Mouse (Mus musculus): ENCODE measurements around the gene Plbd1.

Plbd1 gene

DNA sequence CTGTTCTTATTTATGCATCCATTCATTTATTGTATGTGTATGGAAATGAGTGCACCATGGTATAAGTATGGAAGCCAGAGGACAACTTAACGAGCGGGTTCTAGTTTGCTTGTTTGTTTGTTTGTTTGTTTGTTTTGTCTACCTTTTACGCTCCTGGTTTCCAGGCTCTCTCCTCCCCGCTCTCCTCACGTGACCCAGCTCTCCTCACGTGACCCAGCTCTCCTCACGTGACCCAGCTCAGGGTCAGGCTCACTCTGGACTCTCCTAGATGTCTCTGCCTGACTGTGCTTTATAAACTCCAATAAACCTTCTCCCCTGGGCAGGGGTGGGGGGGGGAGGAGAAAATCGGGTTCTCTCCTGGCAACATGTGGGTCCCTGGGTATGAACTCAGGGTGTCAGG lies 11.1 kb downstream of the Plbd1 start:
- DNase-seq (ENCODE audit: low read depth, low spot score): no peak

DNA sequence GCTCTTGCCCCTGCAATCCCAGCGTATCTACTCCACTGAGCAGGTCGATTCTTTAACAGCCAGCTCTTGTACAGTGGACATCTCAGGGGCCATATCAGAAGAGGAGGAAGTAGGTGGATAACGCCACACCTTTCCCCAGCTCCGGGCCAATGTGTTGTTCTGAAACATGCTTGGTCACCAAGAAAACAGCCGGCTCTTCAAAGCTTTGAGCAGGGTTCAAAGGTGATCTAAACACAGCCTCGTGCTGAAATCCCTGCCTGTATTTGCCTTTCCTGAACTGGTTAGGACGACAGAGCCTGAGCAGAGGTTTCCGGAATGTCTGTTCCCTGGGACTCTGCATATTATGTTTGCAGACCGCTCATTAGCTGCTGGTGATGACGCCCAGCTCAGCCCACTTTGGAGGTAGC lies 14.3 kb downstream of the Plbd1 start:
- no peak for DNase-seq (ENCODE audit: low read depth, low spot score)

DNA sequence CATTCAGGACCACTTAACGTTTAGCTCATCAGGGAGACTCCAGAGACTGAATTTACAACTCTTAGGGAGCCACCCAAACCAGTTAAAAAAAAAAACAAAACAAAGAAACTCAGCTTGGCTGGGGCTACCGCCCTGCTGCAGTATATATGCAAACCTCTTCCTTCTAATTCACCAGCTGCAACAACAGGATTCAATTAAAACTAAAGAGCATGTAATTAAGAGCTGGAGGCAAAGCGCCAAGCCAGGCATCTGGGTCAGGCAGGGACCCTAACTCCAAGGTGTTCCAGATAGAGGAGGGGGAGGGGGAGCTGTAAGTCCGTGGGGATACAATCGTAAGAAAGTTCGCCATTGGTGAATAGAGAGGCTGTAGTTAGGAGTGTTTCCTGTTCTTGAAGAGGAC lies 15.5 kb downstream of the Plbd1 start:
- no peak for DNase-seq (ENCODE audit: low read depth, low spot score)

DNA sequence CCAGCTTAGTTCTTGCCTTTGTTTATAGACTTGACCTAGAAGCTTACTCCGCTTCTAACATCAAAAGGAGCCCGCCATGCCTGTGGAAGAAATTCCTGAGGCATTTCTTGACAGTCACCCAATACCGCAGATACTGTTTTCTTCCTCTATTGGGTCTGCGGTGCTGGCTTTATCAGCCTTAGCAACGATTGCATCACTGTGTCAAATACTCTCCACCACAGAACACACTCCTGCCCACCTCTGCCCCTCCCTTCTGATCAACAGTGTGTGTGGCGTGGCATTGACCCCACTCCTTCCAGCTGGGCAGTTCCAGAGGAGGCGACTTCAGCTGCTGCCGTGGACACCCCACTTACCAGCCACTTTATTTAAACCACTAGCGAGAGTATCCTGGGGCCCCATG lies 16.0 kb downstream of the Plbd1 start:
- DNase-seq (ENCODE audit: low read depth, low spot score): no peak

DNA sequence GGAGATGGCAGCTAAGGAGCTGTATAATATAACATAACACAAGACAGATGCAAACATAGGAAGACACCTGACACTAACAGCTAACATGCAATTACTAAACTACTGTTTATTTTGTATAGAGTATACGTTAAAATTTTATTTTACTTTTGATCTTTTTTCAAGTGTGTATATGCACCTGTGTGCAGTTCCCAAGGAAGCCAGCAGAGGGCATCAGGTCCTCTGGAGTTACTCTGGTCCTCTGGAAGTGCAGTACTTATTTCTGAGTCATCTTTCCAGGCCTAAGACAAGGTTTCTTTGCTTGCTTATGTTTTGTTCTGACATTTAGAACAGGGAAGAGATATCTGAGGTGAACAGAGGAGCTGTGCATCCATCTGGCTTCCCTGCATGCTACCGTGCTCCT lies 17.6 kb downstream of the Plbd1 start:
- no peak for DNase-seq (ENCODE audit: low read depth, low spot score)

DNA sequence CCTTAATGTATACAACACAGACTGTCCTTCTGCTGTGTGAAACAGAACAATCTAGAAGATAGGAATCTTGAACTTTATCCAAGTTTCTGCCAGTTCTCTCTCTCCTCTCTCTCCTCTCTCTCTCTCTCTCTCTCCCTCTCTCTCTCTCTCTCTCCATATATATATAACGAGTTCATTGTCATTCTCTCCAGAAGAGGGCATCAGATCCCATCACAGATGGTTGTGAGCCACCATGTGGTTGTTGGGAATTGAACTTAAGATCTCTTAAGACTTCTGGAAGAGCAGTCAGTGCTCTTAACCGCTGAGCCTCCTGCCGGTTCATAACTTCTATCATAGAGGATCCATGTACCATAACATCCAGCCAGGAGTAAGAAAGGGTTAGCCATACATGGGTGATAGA lies 26.7 kb downstream of the Plbd1 start:
- DNase-seq (ENCODE audit: low read depth, low spot score): no peak

DNA sequence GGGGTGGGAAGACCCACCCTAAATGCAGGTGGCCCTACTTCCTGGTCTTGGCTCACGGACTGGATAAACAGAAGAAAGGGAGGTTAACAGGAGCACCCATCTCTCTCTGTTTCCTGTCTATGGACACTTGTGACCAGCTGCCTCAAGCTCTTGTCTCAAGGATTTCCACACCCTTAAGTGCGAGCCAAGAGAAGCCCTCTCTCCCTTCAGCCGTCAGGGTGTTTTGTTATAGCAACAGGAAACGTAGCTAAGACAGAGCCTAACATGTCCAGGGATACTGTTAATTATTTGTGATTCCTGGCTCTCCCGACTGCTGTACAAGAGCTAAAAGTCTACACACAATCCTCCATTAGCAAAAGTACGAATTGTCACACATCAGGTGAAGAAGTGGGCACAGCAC lies 28.0 kb downstream of the Plbd1 start:
- DNase-seq (ENCODE audit: low read depth, low spot score): no peak

DNA sequence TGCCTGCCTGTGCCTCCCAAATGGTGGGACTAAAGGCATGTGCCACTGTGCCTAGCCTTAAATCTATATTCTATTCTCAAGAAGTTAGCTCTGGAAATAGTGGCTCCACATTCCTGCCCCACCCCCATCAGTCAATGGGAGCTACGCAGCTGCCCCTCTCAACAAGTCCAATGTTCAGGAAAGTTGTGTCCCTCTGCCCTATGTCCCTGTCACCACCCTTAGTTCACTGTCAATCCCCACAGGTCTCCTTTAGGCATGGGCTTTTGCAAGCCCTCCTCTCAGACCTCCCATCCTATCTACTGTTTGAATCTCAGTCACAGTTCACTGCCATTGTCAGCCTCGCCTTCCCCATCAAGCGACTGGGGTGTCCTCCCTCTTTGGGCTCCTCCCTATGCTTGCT lies 28.6 kb downstream of the Plbd1 start:
- no peak for DNase-seq (ENCODE audit: low read depth, low spot score)

DNA sequence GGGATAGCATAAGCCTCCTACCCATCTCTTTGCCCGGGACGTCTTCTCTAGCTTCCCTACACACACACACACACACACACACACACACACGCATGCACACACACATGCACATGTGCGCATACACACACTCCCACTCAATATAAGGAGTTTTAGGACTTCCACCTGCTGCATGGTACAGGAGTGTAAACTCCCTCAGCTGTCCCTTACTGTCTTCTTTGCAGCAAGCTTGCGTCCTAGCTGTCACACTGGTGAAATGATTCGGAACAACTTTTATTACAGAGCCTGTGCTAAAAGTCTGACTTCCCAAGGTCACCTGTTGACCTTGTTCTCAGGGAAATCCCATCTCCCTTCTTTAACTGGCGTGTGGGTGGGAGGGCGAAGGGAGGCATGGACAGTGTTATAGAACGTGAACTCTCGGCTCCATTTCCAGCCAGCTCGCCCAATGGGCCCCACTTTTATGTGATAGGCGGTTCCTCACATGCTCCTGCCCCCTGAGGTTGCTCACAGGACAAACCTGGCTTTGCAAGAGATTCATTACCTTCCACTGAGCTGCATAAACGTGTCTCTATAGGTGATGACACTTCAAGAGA lies 29.7 kb downstream of the Plbd1 start:
- DNase-seq (ENCODE audit: low read depth, low spot score): no peak

DNA sequence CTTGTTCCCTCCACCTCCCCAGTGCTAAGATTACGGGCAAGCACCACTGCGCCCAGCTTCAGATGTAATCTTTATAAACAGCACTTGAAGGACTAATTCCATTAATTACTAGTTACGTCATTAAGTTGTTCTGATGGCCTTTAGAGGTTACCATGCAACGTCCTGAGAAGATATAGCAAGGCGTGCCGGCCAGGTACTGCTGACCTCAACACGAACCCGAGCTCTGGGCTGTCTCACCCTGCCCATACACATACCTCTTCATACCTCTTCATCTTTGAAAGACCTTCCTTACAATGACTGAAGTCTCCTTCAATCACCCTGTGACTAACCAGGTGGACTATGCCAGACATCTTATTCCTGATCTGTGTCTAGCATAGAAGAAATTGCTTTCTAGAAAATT lies 30.2 kb downstream of the Plbd1 start:
- DNase-seq (ENCODE audit: low read depth, low spot score): no peak

DNA sequence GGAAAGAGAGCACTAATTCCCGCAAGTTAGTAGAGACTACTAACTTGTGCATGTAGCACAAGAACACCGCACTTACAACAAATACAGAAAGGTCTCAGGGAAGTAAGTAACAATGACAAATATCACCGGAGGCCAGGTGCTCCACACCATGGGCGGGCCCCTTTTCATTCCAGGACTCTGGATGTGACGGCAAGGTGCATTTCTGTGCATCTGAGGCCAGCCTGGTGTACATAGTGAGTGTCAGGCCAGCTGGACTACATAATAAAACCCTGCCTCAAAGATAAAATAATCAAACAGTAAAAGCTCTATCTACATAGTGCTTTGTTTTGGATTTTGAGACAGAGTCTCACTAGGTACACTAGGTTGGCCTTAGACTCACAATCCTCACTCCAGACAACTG lies 32.1 kb downstream of the Plbd1 start:
- no peak for DNase-seq (ENCODE audit: low read depth, low spot score)

DNA sequence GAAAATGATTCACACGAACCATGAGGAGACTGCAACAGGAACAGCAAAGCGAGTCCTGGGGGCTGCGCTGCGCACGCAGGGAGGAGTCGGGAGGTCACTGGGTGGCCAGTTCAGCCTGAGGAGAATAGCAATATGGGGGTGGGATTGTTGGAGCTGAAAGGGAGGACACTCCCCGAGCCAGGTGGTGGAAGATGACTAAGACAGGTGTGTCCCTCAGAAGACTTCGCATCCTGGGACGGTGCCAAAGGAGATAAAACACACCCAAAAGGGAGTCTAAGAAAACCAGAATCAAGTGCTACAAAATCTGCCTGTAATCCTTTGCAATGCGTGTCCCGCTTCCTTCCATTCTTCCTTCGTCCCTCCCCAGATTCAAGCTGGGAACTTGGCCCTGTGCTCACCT lies 36.3 kb downstream of the Plbd1 start:
- no peak for DNase-seq (ENCODE audit: low read depth, low spot score)

DNA sequence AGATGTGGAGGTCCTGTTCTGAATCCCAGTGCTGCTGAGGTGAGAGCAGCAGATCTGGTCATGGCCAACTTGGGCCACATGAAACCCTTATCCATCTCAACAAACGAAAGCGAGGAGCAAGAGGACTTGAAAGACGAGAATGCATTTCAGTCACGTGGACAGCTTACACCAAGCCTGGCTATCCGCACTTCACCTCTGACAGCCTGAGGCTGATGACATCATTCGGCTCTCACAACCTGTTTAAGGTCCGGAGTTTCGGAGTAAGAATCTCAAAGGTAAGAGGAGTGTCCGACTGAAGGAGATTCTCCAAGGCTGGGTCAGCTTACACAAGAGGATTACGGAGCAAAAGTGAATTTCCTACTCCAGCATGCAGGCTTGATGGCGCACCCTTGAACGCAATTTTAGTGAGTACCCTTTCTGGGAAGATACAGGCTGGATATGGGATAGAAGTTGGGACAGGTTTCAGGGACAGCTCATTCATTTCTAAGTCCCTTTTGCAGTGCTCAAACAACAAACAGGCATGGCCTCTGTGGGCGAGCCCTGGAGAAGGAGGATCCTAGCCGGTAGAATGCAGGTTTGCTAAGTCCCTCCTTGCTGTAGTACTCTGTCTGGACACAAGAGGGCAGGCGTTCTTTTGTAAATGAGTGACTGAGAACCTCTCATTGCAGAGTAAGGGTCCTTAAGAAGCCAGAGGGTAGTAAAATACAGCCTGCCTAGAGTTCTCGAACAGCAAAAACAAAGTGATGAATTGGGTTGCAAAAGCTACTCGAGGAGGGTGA lies 41.2 kb downstream of the Plbd1 start:
- peak; percentile 69 for DNase-seq (ENCODE audit: low read depth, low spot score)

DNA sequence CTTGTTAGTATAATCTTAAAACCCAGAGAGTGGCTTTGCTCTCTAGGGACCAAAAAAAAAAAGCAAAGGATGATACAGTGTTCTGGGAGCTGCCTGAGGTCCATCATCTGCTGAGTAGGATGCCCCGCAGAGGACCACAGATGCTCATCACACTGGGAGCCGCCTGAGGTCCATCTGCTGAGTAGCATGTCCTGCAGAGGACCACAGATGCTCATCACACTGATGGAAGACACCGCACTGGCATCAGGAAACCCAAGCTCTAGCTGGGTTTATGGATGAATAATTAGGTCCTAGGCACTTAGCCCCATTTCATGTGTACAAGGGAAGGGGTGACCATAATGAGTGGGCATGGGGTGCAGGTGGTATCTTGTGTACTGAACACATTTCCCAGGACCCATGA lies 47.6 kb downstream of the Plbd1 start:
- DNase-seq (ENCODE audit: low read depth, low spot score): no peak

DNA sequence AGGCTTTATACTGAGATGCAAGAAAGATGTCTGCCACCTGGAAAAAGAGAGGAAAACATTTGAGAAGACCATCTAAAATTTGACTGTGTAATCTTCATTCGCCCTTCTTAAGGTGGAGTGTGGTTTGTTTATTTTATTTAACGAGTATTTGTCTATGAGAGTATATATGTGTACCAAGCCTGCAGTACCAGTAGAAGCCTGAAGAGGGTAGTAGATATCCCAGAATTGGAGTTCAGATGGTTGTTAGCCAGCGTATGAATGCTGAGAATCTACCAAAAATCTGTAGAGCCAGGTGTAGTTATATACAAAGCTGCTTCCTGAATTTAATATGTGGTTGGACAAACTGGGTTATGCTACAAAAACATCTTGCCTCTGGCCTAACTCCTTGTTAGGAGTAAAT lies 49.4 kb downstream of the Plbd1 start:
- no peak for DNase-seq (ENCODE audit: low read depth, low spot score)

DNA sequence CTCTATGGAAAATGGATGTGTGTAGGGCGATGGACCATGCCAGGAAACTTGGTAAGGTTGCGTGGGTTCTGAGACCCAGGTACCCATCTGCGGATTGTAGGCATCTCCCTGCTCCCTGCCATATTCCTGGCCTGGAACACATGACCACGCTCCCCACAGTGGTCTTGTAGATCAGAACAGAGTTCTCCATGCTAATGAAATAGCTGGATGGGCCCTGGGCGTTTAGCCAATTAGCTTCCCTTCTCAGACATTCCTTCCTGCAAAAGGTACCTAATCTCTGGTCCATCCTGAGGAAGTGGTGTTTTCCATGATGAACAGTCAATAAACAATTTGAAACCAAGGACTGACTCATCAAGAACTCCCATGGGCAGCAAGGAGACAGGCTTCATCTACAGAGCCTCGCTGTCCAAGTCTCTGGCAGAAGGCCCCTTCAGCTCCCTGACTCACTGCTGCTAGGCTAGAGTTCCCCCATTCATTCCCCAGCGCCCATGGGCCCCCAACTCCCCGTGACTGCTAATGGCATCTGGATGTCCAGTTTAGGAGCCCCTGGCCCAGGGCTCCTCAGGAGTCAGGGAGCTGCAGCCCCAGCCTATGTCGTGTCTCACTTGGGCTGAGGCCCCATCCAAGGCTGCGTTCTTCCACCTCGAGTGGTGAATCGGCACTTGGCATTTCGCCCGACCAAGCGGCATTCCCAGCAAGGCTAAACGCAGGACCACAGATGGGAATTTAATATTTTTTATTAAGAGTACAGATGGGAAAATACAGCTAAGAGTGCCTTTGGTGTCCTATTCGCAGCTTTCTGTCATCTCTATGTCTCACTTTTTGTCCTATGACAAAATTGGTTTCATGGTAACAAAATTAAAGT lies 50.1 kb downstream of the Plbd1 start:
- DNase-seq (ENCODE audit: low read depth, low spot score): no peak

DNA sequence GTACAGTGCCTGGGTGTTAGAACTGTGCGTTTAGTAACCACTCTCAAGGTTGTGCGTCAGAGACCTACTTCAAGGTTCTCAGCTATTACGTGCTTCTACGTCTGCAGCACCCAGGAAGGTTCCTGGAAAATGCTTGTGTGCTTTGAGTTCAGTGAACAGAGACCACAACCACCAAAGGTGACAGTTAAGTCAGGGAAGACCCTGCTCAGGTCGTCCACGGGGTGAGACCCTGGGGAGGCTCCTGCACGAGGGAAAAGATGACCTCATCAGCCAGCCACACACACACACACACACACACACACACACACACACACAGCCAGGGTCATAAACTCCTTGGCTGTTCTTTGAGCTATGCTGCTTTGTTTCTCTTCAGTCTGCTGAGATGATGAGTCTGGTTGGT lies 59.1 kb downstream of the Plbd1 start:
- DNase-seq (ENCODE audit: low read depth, low spot score): no peak

DNA sequence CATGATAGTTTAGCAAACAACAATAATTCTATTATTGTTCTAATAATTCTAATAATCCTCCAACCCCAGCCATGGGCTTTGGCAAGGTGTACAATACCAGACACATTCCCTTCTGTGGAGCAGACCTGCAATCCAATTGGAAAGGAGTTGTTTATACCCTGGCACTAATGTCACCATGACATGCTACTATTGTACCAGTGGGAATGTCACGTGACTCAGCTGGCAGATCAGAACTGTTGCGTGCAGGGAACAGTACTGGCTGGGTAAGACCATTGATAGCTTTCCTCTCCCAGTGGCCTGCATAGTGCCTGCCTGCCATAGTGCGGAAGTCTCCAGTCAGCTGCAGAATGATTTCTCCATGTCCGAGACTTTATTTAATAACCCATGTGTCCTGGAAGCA lies 67.2 kb downstream of the Plbd1 start:
- DNase-seq (ENCODE audit: low read depth, low spot score): no peak

DNA sequence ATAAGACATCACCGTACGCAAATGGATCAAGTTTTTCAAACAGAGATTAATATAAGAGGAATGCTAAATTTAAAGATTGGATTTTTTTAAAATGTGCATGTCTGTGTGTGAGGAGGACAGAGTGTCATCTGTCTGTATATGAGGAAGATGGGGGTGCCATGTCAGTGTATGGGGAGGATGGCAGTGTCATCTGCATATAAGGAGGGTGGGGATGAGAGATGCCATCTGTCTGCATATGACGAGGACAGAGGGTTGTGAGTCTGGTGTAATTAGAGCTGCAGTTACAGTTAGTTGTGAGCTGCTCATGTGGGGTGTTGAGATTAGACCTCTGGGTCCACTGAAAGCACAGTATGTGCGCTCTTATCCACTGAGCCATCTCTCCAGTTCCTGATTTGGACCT lies 71.0 kb downstream of the Plbd1 start:
- no peak for DNase-seq (ENCODE audit: low read depth, low spot score)

DNA sequence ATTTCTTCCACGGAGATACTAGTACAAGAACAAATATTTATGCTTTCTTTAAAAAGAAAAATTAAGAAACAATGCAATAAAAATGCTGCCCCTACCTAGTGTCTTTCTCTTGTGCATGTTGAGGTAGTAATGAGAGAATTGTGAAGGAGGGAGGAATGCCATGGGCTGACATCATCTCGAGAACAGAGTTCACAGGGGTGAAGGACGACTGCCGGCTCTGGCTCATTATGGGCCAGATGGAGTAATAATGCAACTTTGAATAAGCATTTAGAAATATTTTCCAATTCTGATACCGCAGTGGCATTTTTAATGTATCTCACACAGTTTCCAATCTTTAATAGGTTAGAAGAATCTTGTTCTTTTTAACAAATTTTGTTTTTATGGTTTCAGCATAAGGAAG lies 95.7 kb downstream of the Plbd1 start:
- no peak for DNase-seq (ENCODE audit: low read depth, low spot score)
